Mouse (Mus musculus) MEL (cell line): Measurements from ENCODE around the gene Fgfrl1. TPM values are rescaled to one million over a fixed set of nuclear protein-coding genes. Genes with fewer than 3 reads are reported as not detected.

Experiments
- DNase-seq: peaks from one replicate; pipeline ENCODE4 v3.0.0; 2011; ENCODE audit warnings: low read depth, low spot score
- H3K27ac ChIP-seq: 2 replicates; pipeline ENCODE4 v1.5.1; 2012; ENCODE audit warnings: low read depth, mild to moderate bottlenecking, control low read depth, low read length, moderate library complexity; ENCODE audit not compliant: control insufficient read depth
- H3K27me3 ChIP-seq, 2 experiments: fragments of 150-350 bp in 1 of 2; sonication (generic) in 1 of 2; 2 replicates each; pipeline ENCODE4 v1.6.1; 2012; ENCODE audit warnings: low read length in 2 of 2, mild to moderate bottlenecking in 2 of 2, improper control_type of control experiment in 1 of 2, moderate library complexity in 1 of 2; ENCODE audit not compliant: insufficient read depth in 2 of 2, control insufficient read depth in 1 of 2
- H3K36me3 ChIP-seq, 2 experiments: 2 replicates each; pipeline ENCODE4 v1.6.1; 2012 to 2014; ENCODE audit warnings: low read length in 2 of 2, improper control_type of control experiment in 1 of 2, inconsistent platforms in 1 of 2, mild to moderate bottlenecking in 1 of 2; ENCODE audit not compliant: insufficient read depth in 2 of 2, control insufficient read depth in 1 of 2
- H3K4me1 ChIP-seq, 2 experiments: fragments of 150-350 bp in 1 of 2; sonication (generic) in 1 of 2; 2 replicates each; pipeline ENCODE4 v1.6.1; 2012; ENCODE audit warnings: low read length in 2 of 2, improper control_type of control experiment in 1 of 2, mild to moderate bottlenecking in 1 of 2; ENCODE audit not compliant: insufficient read depth in 2 of 2, control insufficient read depth in 1 of 2
- H3K4me3 ChIP-seq, 2 experiments: fragments of 150-350 bp in 1 of 2; sonication (generic) in 1 of 2; 2 replicates each; pipeline ENCODE4 v1.5.1; 2012; ENCODE audit warnings: low read depth in 2 of 2, low read length in 2 of 2, mild to moderate bottlenecking in 2 of 2, moderate library complexity in 2 of 2, control low read depth in 1 of 2, improper control_type of control experiment in 1 of 2; ENCODE audit not compliant: control insufficient read depth in 1 of 2, insufficient read depth in 1 of 2
- H3K79me2 ChIP-seq: 2 replicates; pipeline ENCODE4 v1.6.1; 2012; ENCODE audit warnings: mild to moderate bottlenecking, low read length, moderate library complexity; ENCODE audit not compliant: control insufficient read depth, poor library complexity, insufficient read depth
- H3K9ac ChIP-seq: 2 replicates; pipeline ENCODE4 v1.6.1; 2012; ENCODE audit warnings: low read depth, mild to moderate bottlenecking, control low read depth, low read length, moderate library complexity; ENCODE audit not compliant: control insufficient read depth, poor library complexity, severe bottlenecking
- H3K9me3 ChIP-seq: fragments of 150-350 bp; sonication (generic); replicated peaks from 2 replicates; pipeline ENCODE4 v1.6.1; 2012; ENCODE audit warnings: mild to moderate bottlenecking, low read length, improper control_type of control experiment, moderate library complexity; ENCODE audit not compliant: insufficient read depth
- BHLHE40 ChIP-seq: IDR thresholded peaks from 2 replicates; pipeline ENCODE4 v1.6.1; 2012; ENCODE audit warnings: low read depth, mild to moderate bottlenecking, inconsistent platforms, low read length, improper control_type of control experiment, borderline replicate concordance
- CHD1 ChIP-seq: IDR thresholded peaks from 2 replicates; pipeline ENCODE4 v1.6.1; 2012; ENCODE audit warnings: low read depth, mild to moderate bottlenecking, inconsistent platforms, low read length, improper control_type of control experiment
- CTCF ChIP-seq, 3 experiments: IDR thresholded peaks in 2 of 3; conservative IDR thresholded peaks in 1 of 3; 2 replicates each; pipeline ENCODE4 v1.5.1; 2011 to 2012; ENCODE audit warnings: low read length in 3 of 3, low read depth in 2 of 3, mild to moderate bottlenecking in 2 of 3, improper control_type of control experiment in 1 of 3, inconsistent platforms in 1 of 3, mixed read lengths in 1 of 3, moderate library complexity in 1 of 3; ENCODE audit not compliant: control insufficient read depth in 1 of 3, insufficient read depth in 1 of 3, poor library complexity in 1 of 3, severe bottlenecking in 1 of 3
- ELF1 ChIP-seq: IDR thresholded peaks from 2 replicates; pipeline ENCODE4 v1.6.1; 2014; ENCODE audit warnings: low read depth, mild to moderate bottlenecking, inconsistent platforms, low read length, improper control_type of control experiment, moderate library complexity
- GABPA ChIP-seq: IDR thresholded peaks from 2 replicates; pipeline ENCODE4 v1.6.1; 2012; ENCODE audit warnings: low read depth, mild to moderate bottlenecking, inconsistent platforms, low read length, improper control_type of control experiment, moderate library complexity
- KAT2A ChIP-seq: conservative IDR thresholded peaks from 2 replicates; pipeline ENCODE4 v1.6.1; 2012; ENCODE audit warnings: low read depth, low read length, improper control_type of control experiment, inconsistent platforms
- MYB ChIP-seq: IDR thresholded peaks from 2 replicates; pipeline ENCODE4 v1.6.1; 2011; ENCODE audit warnings: mild to moderate bottlenecking, low read depth, low read length, improper control_type of control experiment
- NELFE ChIP-seq: IDR thresholded peaks from 2 replicates; pipeline ENCODE4 v1.6.1; 2011; ENCODE audit warnings: low read depth, low read length, improper control_type of control experiment
- POLR2AphosphoS5 ChIP-seq: IDR thresholded peaks from 2 replicates; pipeline ENCODE4 v1.6.1; 2012; ENCODE audit warnings: low read depth, borderline replicate concordance, mild to moderate bottlenecking, inconsistent platforms, low read length, moderate library complexity, mixed read lengths
- RAD21 ChIP-seq: IDR thresholded peaks from 2 replicates; pipeline ENCODE4 v1.6.1; 2011; ENCODE audit warnings: mild to moderate bottlenecking, low read depth, low read length, improper control_type of control experiment
- RCOR1 ChIP-seq: IDR thresholded peaks from 2 replicates; pipeline ENCODE4 v1.6.1; 2012; ENCODE audit warnings: low read depth, mild to moderate bottlenecking, inconsistent platforms, low read length, improper control_type of control experiment
- TBP ChIP-seq: IDR thresholded peaks from 2 replicates; pipeline ENCODE4 v1.8.0; 2011; ENCODE audit warnings: low read depth, low read length, improper control_type of control experiment
- USF2 ChIP-seq, 2 experiments: IDR thresholded peaks; 2 replicates each; pipeline ENCODE4 v1.6.1; 2011 to 2012; ENCODE audit warnings: improper control_type of control experiment in 2 of 2, low read length in 2 of 2, borderline replicate concordance in 1 of 2, inconsistent platforms in 1 of 2, low read depth in 1 of 2, mild to moderate bottlenecking in 1 of 2; ENCODE audit not compliant: insufficient read depth in 1 of 2
- ZKSCAN1 ChIP-seq: IDR thresholded peaks from 2 replicates; pipeline ENCODE4 v1.6.1; 2012; ENCODE audit warnings: low read depth, mild to moderate bottlenecking, inconsistent platforms, low read length, improper control_type of control experiment, moderate library complexity
- ZMIZ1 ChIP-seq: IDR thresholded peaks from 2 replicates; pipeline ENCODE4 v1.6.1; 2012; ENCODE audit warnings: low read depth, mild to moderate bottlenecking, inconsistent platforms, low read length, improper control_type of control experiment, moderate library complexity
- ZNF384 ChIP-seq: IDR thresholded peaks from 2 replicates; pipeline ENCODE4 v1.6.1; 2012; ENCODE audit warnings: low read depth, mild to moderate bottlenecking, inconsistent platforms, low read length, improper control_type of control experiment
- polyA plus RNA-seq, 2 experiments: library from polyadenylated mRNA; stranded (reverse) in 1 of 2; unstranded in 1 of 2; fragments of >175 nt in 1 of 2; fragments of >200 nt in 1 of 2; gene quantifications; 2 replicates each; pipeline versions ENCODE4 v1.2.1 to v1.2.4; 2012; ENCODE audit warnings: low replicate concordance in 2 of 2, low read depth in 1 of 2; ENCODE audit not compliant: insufficient read length in 2 of 2, insufficient read depth in 1 of 2, missing spikeins in 1 of 2
- total RNA-seq: library from RNA; depleted of rRNA; stranded (reverse); fragments of 300-350 nt; gene quantifications from 2 replicates; pipeline ENCODE4 v1.2.3, GENCODE M21; 2012

The Fgfrl1 gene
- total and polyA plus RNA-seq, 3 experiments, result 16.0 to 27.3 TPM; not detected in 1

DNA sequence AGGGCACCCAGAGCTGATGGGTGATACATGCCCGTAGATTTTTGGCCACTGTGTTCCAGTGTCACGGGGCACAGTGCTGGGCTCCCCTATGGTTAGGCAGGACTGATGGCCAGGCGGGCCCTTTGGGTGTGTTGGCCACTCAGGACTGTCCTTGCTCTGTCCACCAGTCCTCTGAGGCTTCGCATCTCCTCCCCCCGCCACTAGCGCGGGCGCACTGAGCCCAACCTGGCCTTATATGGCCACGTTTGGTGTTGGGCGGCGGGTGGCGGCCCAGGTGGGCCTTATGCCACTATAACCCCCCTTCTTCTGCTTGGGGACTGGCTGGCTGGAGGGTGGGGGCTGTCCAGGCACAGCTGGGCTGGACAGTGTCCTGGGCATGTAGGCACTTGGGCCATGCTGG lies 3.7 kb downstream of the Fgfrl1 start:
- TF ChIP-seq GABPA (no peak), ZMIZ1 (no peak), RAD21 (no peak)
- DNase-seq, result no peak
- Histone ChIP-seq H3K27ac (no peak overlapping the region), H3K4me1 (peaks cover 4 to 5% of the 10 kb centered on the region in 2 experiments; a peak in 2 of 4 replicates), H3K36me3 (no peaks in the 10 kb centered on the region), H3K79me2 (peaks cover 3% of the 10 kb centered on the region; the same call in 1 of the 2 replicates), H3K9ac (no peak overlapping the region), H3K4me3 (no peak overlapping the region), H3K27me3 (no peaks in the 10 kb centered on the region), H3K9me3 (no peaks in the 10 kb centered on the region)

- Histone ChIP-seq H3K27me3 (no peaks in the 10 kb centered on the region), H3K36me3 (no peaks in the 10 kb centered on the region), H3K4me1 (peaks cover 4 to 5% of the 10 kb centered on the region in 2 experiments; a peak in 2 of 4 replicates), H3K79me2 (peaks cover 3% of the 10 kb centered on the region; the same call in 1 of the 2 replicates), H3K27ac (no peak overlapping the region), H3K9me3 (no peaks in the 10 kb centered on the region), H3K4me3 (no peak overlapping the region), H3K9ac (no peak overlapping the region)
- DNase-seq, result no peak
- TF ChIP-seq BHLHE40, result no peak
- TF ChIP-seq USF2 (IDR thresholded peaks at IDR 0.05; ENCODE audit: borderline replicate concordance in 1 of 2, insufficient read depth in 1 of 2, low read depth in 1 of 2, low read length in 2 of 2), result no peak
- TF ChIP-seq TBP, result no peak
- no peak for TF ChIP-seq ZKSCAN1
- TF ChIP-seq POLR2AphosphoS5, result no peak
- TF ChIP-seq NELFE, result no peak
- TF ChIP-seq CTCF (IDR thresholded peaks at IDR 0.05 in 2 of 3, conservative IDR thresholded peaks at IDR 0.05 in 1 of 3; ENCODE audit: control insufficient read depth in 1 of 3, insufficient read depth in 1 of 3, low read depth in 2 of 3, low read length in 3 of 3, poor library complexity in 1 of 3, severe bottlenecking in 1 of 3), result no peak
- no peak for TF ChIP-seq MYB
- no peak for TF ChIP-seq RAD21
- TF ChIP-seq ZNF384, result no peak
- TF ChIP-seq GABPA, result no peak
- TF ChIP-seq ELF1, result no peak
- no peak for TF ChIP-seq CHD1
- no peak for TF ChIP-seq KAT2A
- TF ChIP-seq RCOR1, result no peak
Observed at GRCm38 (mm10) chr5:108696542-108696941, 4.4 kb downstream of the Fgfrl1 start.
